Mouse (Mus musculus): ENCODE results near the gene Tnfrsf1a.

Gene Tnfrsf1a

GRCm38 (mm10) chr6:125354352-125355151 is 5.4 kb downstream of the Tnfrsf1a start:
- no peak for DNase-seq (ENCODE audit: low read depth)

GRCm38 (mm10) chr6:125355197-125355741 is 6.1 kb downstream of the Tnfrsf1a start:
- DNase-seq (ENCODE audit: low read depth) = no peak

GRCm38 (mm10) chr6:125356264-125356663 is 7.1 kb downstream of the Tnfrsf1a start:
- DNase-seq (ENCODE audit: low read depth) = no peak

- no peak for DNase-seq (ENCODE audit: low read depth)
Measured at GRCm38 (mm10) chr6:125357334-125357733, 8.2 kb downstream of the Tnfrsf1a start.

GRCm38 (mm10) chr6:125359999-125360398 is 10.8 kb downstream of the Tnfrsf1a start:
- DNase-seq (ENCODE audit: low read depth) = no peak

DNA sequence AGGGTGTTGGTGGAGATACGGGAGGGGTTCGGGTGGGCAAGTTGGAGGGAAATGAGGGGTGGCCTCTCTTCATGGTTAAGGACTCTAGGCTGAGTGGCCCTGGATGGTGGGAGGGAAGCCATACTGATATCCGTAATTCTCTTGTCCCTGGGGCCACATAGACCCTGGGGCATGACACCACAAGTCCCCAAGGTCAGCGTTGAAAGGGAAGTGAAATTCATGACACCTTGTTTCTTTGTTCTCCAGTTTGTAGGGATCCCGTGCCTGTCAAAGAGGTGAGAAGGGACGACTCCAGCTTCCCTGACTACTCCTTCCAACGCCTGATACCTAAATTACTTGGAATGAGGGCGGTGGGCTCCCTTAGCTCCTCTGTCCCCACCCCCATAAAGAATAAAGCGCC is 11.7 kb downstream of the Tnfrsf1a start:
- DNase-seq (ENCODE audit: low read depth) = no peak

GRCm38 (mm10) chr6:125361467-125362291 is 12.5 kb downstream of the Tnfrsf1a start:
- no peak for DNase-seq (ENCODE audit: low read depth)

- DNase-seq (ENCODE audit: low read depth) = no peak
Measured at GRCm38 (mm10) chr6:125363021-125363420, 13.9 kb downstream of the Tnfrsf1a start.

DNA sequence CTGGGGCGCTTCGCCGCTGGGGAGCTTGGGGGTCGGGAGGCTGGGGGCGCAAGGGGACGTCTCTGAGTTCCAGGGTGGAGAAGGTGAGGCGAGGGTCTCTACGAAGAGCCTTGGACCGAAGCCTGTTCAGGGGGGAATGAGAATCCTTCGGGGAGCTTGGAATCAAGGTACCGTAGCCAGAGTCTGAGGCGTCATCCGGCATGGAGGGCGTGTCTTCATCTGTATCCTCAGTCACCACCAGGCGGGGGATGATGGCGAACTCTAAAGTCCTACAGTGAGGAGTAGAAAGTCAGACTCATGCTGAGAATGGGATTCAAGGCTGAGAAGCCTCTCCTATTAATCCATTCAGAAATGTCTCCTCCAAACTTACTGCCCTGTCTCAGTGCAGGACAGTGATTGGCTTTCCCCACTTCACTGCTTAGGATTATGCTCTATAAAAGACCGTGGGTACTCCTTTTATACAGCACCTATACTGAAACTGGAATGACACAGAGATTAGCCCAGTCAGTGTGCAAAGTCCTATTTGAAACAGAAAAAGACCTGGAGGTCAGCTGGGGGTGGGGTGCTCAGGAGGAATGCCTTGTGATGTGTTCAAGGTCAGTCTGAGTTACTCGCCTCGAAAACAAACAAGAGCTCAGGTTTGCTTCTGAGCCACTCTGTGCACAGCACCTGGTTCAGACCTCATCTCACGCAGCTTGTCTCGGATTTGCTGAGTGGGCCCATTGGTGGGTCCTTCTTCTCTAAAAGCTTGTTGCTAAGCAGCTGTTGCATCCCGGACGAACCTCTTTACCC is 14.5 kb downstream of the Tnfrsf1a start:
- DNase-seq (ENCODE audit: low read depth) = no peak

GRCm38 (mm10) chr6:125364448-125364847 is 15.3 kb downstream of the Tnfrsf1a start:
- DNase-seq (ENCODE audit: low read depth) = no peak

GRCm38 (mm10) chr6:125365522-125365921 is 16.4 kb downstream of the Tnfrsf1a start:
- no peak for DNase-seq (ENCODE audit: low read depth)

DNA sequence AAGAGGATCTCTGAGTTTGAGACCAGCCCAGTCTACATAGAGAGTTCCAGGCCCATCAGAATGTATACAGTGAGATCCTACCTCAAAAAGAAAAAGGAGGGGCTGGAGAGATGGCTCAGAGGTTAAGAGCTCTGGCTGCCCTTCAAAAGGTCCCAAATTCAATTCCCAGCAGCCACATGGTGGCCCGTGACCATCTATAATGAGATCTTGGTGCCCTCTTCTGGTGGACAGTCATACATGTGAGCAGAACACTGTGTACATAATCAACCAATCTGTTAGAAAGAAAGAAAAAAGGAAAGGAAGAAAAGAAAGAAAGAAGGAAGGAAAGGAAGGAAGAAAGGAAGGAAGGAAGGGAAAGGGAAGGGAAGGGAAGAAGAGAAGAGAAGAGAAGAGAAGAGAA is 17.0 kb downstream of the Tnfrsf1a start:
- DNase-seq (ENCODE audit: low read depth) = no peak

DNA sequence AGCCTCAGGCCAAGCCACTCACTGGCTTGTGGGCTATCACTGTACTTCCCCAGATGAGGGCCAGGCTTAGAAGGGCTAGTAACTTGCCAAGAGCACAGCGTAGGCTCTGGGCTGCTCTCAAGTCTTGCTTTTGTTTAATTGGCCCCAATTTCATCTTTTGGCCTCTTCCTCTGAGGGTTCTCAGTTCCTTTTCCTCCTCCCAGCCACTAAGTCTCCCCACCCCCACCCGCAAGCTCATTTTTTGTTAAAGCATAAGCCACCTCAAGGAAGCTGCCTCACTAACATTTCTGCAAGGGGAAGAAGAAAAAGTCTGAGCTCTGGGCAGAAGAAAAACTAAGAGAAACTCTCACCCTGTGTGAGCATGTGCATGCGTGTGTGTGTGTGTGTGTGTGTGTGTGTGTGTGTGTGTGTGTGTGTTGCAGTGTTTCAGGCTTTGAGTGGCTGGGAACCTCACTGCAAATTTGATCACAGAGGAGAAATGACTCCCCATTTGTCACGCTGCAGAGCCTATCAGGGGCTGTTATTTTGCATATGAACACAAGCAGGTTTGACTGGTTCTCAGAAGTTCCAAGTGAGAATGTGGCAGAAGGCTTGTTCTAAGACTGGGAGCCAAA is 18.7 kb downstream of the Tnfrsf1a start:
- DNase-seq (ENCODE audit: low read depth) = no peak

GRCm38 (mm10) chr6:125377042-125377441 is 27.9 kb downstream of the Tnfrsf1a start:
- DNase-seq (ENCODE audit: low read depth) = no peak

DNA sequence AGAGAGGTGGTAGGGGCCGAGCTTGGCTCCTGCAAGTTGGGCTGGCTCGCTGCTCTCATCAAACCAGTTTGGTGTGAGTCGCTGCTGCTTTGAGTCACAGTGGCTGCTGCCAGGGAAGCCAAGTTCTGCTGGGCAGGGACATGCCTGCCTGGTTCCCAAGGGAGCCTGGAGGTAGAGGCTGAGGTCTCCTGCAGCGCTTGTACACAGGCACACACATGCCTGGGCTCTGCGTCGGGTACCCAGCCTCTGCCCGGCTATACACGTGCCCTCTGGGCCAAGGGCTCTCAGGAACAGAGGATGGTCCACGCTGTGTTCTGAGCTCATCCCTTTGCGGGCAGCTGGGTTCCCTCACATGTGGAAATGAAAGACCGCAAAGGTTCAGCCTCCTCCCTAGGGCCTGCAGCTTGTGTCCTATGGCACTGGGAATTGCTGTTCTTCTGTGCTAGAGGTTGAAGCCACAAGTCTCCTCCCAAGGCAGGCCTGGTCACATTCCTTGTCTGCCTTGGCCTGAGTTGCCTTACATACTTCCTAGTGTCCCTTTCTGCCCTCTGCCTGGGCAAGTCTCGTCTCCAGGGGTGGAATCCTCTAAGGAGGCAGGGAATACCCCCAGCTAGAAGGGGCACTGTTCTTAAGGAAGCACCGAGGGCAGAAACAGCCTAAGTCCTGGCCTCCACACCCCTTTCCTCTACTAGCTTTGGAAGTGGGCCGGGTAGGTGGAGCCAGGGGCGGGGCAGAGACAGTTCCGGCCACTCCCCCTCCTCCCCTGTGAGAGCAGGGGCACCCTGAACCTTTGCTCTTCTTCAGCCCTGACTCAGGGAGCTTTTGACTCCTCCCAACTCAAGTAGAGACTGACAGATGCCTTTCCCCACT is 28.7 kb downstream of the Tnfrsf1a start:
- DNase-seq (ENCODE audit: low read depth) = peak; percentile 65

- no peak for DNase-seq (ENCODE audit: low read depth)
Measured at GRCm38 (mm10) chr6:125378621-125379020, 29.5 kb downstream of the Tnfrsf1a start.

- no peak for DNase-seq (ENCODE audit: low read depth)
Measured at GRCm38 (mm10) chr6:125379781-125380180, 30.6 kb downstream of the Tnfrsf1a start.

GRCm38 (mm10) chr6:125380372-125381360 is 31.5 kb downstream of the Tnfrsf1a start, which contains the start of gene Plekhg6:
Plekhg6 (minus strand) TSS chr6:125380793.
- DNase-seq (ENCODE audit: low read depth) = no peak

DNA sequence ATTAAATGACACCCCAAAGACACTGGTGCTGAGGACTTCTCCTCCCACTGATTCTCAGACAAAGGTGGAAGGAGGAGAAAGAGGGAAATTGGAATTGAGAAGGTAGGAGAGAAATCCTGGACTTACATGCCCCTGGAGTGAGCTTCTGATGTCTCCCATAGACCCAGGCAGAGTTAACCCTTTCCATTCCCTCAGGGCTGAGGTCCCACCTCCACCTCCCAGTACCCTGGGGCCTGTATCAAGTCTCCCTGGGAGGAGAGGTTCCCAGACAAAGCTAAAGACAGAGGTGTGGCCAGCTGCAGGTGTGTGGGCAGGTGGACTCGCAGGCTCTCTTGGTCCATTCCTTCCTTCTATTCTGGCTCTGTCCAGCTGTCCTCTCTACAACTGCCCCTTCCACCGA is 32.9 kb downstream of the Tnfrsf1a start:
- DNase-seq (ENCODE audit: low read depth) = no peak

All from c-Kit-positive CD71-negative TER-119-negative erythroid progenitor cells, embryonic 14.5 days (primary cell).